ENCODE assay signal across 22 mouse cellular contexts in genomic region chr10:71346106-71346505, GRCm38 (mm10). TPM values are rescaled to one million over a fixed set of nuclear protein-coding genes. Genes with fewer than 3 reads are reported as not detected.
DNase-seq lines count a peak whose midpoint lies in the region; ATAC-seq and TF ChIP-seq lines count a peak whose summit lies in the region.
"Had no signal": no experiment of that assay in that cellular context is flagged by ENCODE, and none has a peak within 500 bp of the region (broad histone marks: within the 10 kb centered on the region; RNA-seq: fewer than 3 reads in every experiment).

No protein-coding gene starts in this region.

- H3K4me3 ChIP-seq in erythroblast, embryonic 14.5 days (replicated peaks), result peak overlapping the region; percentile 98
- H3K4me3 ChIP-seq in MEL (ENCODE audit: control insufficient read depth in 1 of 2, insufficient read depth in 1 of 2, low read depth in 2 of 2, low read length in 2 of 2) (peak overlapping the region in 1 of 2 experiments; percentile 67; a peak in 2 of 4 replicates), macrophage (ENCODE audit: inconsistent target) (no peak overlapping the region)
- H3K4me3 ChIP-seq in liver, embryonic 12.5 days, result no peak overlapping the region; the same call in 1 of the 2 replicates
- H3K4me3 ChIP-seq: embryonic facial prominence, embryonic 12.5 days; left cerebral cortex, adult 2 months had no signal

- no peak for TF ChIP-seq CTCF in MEL (IDR thresholded peaks at IDR 0.05 in 2 of 3, conservative IDR thresholded peaks at IDR 0.05 in 1 of 3; ENCODE audit: control insufficient read depth in 1 of 3, insufficient read depth in 1 of 3, low read depth in 2 of 3, low read length in 3 of 3, poor library complexity in 1 of 3, severe bottlenecking in 1 of 3)

- H3K27ac ChIP-seq in MEL (ENCODE audit: control insufficient read depth, low read depth, low read length) (peak overlapping the region; percentile 72), macrophage (peak overlapping the region; percentile 38)
- H3K27ac ChIP-seq in liver, embryonic 12.5 days, result peak overlapping the region; percentile 89
- H3K27ac ChIP-seq: embryonic facial prominence, embryonic 12.5 days; heart, embryonic 15.5 days; left cerebral cortex, adult 2 months; limb, embryonic 10.5 days; midbrain, embryonic 13.5 days had no signal

- H3K4me1 ChIP-seq in erythroblast, embryonic 14.5 days (ENCODE audit: control insufficient read depth), result peaks cover 68% of the 10 kb centered on the region
- peaks cover 7 to 13% of the 10 kb centered on the region in 2 experiments; a peak in 3 of 4 replicates for H3K4me1 ChIP-seq in MEL (ENCODE audit: control insufficient read depth in 1 of 2, insufficient read depth in 2 of 2, low read length in 2 of 2)
- peaks cover 68% of the 10 kb centered on the region for H3K4me1 ChIP-seq in liver, embryonic 12.5 days

- TF ChIP-seq RAD21 in MEL (IDR thresholded peaks at IDR 0.05; ENCODE audit: low read depth, low read length), result no peak

- WGBS in liver, embryonic 12.5 days (ENCODE audit: insufficient replicate concordance), result 56% methylated on average over 2 of the region's 2 CpGs
- whole genome bisulfite sequencing in macrophage (ENCODE audit: missing documents), result 94% methylated on average over 2 of the region's 2 CpGs

- H3K4me2 ChIP-seq in liver, embryonic 12.5 days, result peak overlapping the region; percentile 92

- H3K27me3 ChIP-seq in erythroblast, embryonic 14.5 days (ENCODE audit: control insufficient read depth), result no peaks in the 10 kb centered on the region
- no peaks in the 10 kb centered on the region for H3K27me3 ChIP-seq in MEL (ENCODE audit: control insufficient read depth in 1 of 2, insufficient read depth in 2 of 2, low read length in 2 of 2)
- no peaks in the 10 kb centered on the region for H3K27me3 ChIP-seq in liver, embryonic 12.5 days (replicated peaks)
- H3K27me3 ChIP-seq: embryonic facial prominence, embryonic 12.5 days; heart, embryonic 15.5 days; midbrain, embryonic 13.5 days had no signal

- H3K9ac ChIP-seq in MEL (ENCODE audit: control insufficient read depth, low read depth, low read length, poor library complexity, severe bottlenecking), result peak overlapping the region; percentile 59
- H3K9ac ChIP-seq in liver, embryonic 12.5 days, result peak overlapping the region; percentile 93; the same call in 1 of the 2 replicates
- H3K9ac ChIP-seq: embryonic facial prominence, embryonic 12.5 days had no signal

- no peak for TF ChIP-seq EP300 in MEL (IDR thresholded peaks at IDR 0.05; ENCODE audit: low read depth in 1 of 2, low read length in 2 of 2)

- H3K36me3 ChIP-seq in erythroblast, embryonic 14.5 days (ENCODE audit: control insufficient read depth), result peaks cover 27% of the 10 kb centered on the region
- H3K36me3 ChIP-seq in MEL (ENCODE audit: control insufficient read depth in 1 of 2, insufficient read depth in 2 of 2, low read length in 2 of 2) (peaks cover 0 to 15% of the 10 kb centered on the region in 2 experiments; a peak in 3 of 4 replicates), macrophage (ENCODE audit: inconsistent target) (no peaks in the 10 kb centered on the region)
- H3K36me3 ChIP-seq in liver, embryonic 12.5 days, result peaks cover 22% of the 10 kb centered on the region
- H3K36me3 ChIP-seq: embryonic facial prominence, embryonic 12.5 days; heart, embryonic 15.5 days had no signal

- no peak for TF ChIP-seq POLR2A in MEL (IDR thresholded peaks at IDR 0.05; ENCODE audit: control insufficient read depth in 1 of 2, insufficient read depth in 1 of 2, low read depth in 1 of 2, low read length in 2 of 2, poor library complexity in 1 of 2)

- no peak for DNase-seq in MEL (ENCODE audit: low read depth, low spot score)
- no peak for DNase-seq in right cerebral cortex, postnatal 4 days
- no peak for DNase-seq in thymus, postnatal 4 days
- DNase-seq in left cerebral cortex, adult 18-20 months (ENCODE audit: low spot score in 2 of 2), result no peak
- DNase-seq: adrenal gland, adult 2 months; cerebellum, postnatal 25 days; heart, postnatal 4 days; kidney, postnatal 25 days; lung, adult 18-20 months; thymus, adult 2 months had no signal

- ATAC-seq in erythroblast, adult 5-6 weeks (replicated peaks; ENCODE audit: low FRiP score, poor library complexity, severe bottlenecking), result no peak
- ATAC-seq in liver, embryonic 12.5 days, result no peak
- ATAC-seq: forebrain, embryonic 14.5 days; hindbrain, embryonic 16.5 days; intestine, embryonic 16.5 days; midbrain, embryonic 13.5 days had no signal

- H3K79me2 ChIP-seq in MEL (ENCODE audit: control insufficient read depth, insufficient read depth, low read length, poor library complexity) (peaks cover 49% of the 10 kb centered on the region), macrophage (ENCODE audit: inconsistent target) (peaks cover 52% of the 10 kb centered on the region)

- H3K9me3 ChIP-seq in erythroblast, embryonic 14.5 days (ENCODE audit: control insufficient read depth, low read length), result no peaks in the 10 kb centered on the region
- no peaks in the 10 kb centered on the region for H3K9me3 ChIP-seq in MEL (replicated peaks; ENCODE audit: insufficient read depth, low read length)
- no peaks in the 10 kb centered on the region for H3K9me3 ChIP-seq in liver, embryonic 12.5 days (replicated peaks)
- H3K9me3 ChIP-seq: embryonic facial prominence, embryonic 12.5 days; heart, embryonic 15.5 days; limb, embryonic 10.5 days; midbrain, embryonic 13.5 days had no signal

TF ChIP-seq in MEL, 35 proteins besides CTCF, POLR2A, EP300 and RAD21:
- TF ChIP-seq GATA1 (IDR thresholded peaks at IDR 0.05; ENCODE audit: low read depth, low read length), result no peak
- TF ChIP-seq ELF1 (IDR thresholded peaks at IDR 0.05; ENCODE audit: low read depth, low read length), result no peak
- no peak for TF ChIP-seq POLR2AphosphoS5 (IDR thresholded peaks at IDR 0.05; ENCODE audit: borderline replicate concordance, low read depth, low read length)
- TF ChIP-seq MAZ (IDR thresholded peaks at IDR 0.05; ENCODE audit: low read depth, low read length), result no peak
- TF ChIP-seq TAL1 (IDR thresholded peaks at IDR 0.05; ENCODE audit: low read length), result no peak
TF ChIP-seq in MEL: peak in this region for 0.

RNA-seq across cellular contexts. Expression of gene Cisd1, which starts 1.4 kb away (rescaled TPM):
- 3.8 and 4.3 TPM in 2 replicates for polyA plus RNA-seq in erythroblast, embryonic 14.5 days (2012)
- total RNA-seq in erythroblast, adult 5-6 weeks (2015; ENCODE audit: low replicate concordance), result 10.0 and 15.7 TPM in 2 replicates
- 3.9 and 4.1 TPM in 2 replicates for total RNA-seq in erythroblast, adult 5-6 weeks (2017; ENCODE audit: low replicate concordance)
- total RNA-seq in MEL (2012; rRNA removed), result 109 and 117 TPM in 2 replicates
- polyA plus RNA-seq in MEL (2012; ENCODE audit: insufficient read depth in 1 of 2, insufficient read length in 2 of 2, low read depth in 1 of 2, low replicate concordance in 2 of 2, missing spikeins in 1 of 2) (100 to 1,000 TPM in 1 of 2 experiments, not detected in 1; 108 TPM), macrophage (2018) (12.0 to 43.0 TPM (median 19.5 TPM) in 3 replicates)
- 99.8 and 104 TPM in 2 replicates for polyA plus RNA-seq in liver, embryonic 12.5 days (2016; fragmentation: Nextera tagmentation; extraction: Ambion mirVana)
- total RNA-seq in macrophage (2018; cell fraction: chromatin; rRNA removed), result 1 to 10 TPM in 12 of 26 experiments, under 1 TPM in 3, not detected in 11; 0.45 to 3.8 (median 1.4) TPM
- total RNA-seq in macrophage (2018; cell fraction: cytosol; rRNA removed), result 10 to 100 TPM; 15.3 to 32.2 (median 23.1) TPM
- 10 to 100 TPM in 1 of 26 experiments, 1 to 10 TPM in 25; 1.0 to 12.5 (median 4.9) TPM for total RNA-seq in macrophage (2018; cell fraction: nucleus; rRNA removed)
- total RNA-seq in left cerebral cortex, adult 18-20 months (2021), result 100 to 1,000 TPM; 134 to 135 TPM

RNA-seq across cellular contexts. Expression of gene Ipmk, which starts 1.5 kb away (rescaled TPM):
- 0.52 and 0.59 TPM in 2 replicates for polyA plus RNA-seq in erythroblast, embryonic 14.5 days (2012)
- 14.0 and 23.2 TPM in 2 replicates for total RNA-seq in erythroblast, adult 5-6 weeks (2015; ENCODE audit: low replicate concordance)
- total RNA-seq in erythroblast, adult 5-6 weeks (2017; ENCODE audit: low replicate concordance), result 10.5 and 12.4 TPM in 2 replicates
- total RNA-seq in MEL (2012; rRNA removed), result 21.0 and 21.9 TPM in 2 replicates
- 10 to 100 TPM in 1 of 2 experiments, not detected in 1; 36.7 TPM for polyA plus RNA-seq in MEL (2012; ENCODE audit: insufficient read depth in 1 of 2, insufficient read length in 2 of 2, low read depth in 1 of 2, low replicate concordance in 2 of 2, missing spikeins in 1 of 2)
- polyA plus RNA-seq in liver, embryonic 12.5 days (2016; fragmentation: Nextera tagmentation; extraction: Ambion mirVana), result 13.9 and 14.9 TPM in 2 replicates
- total RNA-seq in macrophage (2018; cell fraction: chromatin; rRNA removed), result 10 to 100 TPM in 22 of 26 experiments, 1 to 10 TPM in 4; 6.4 to 51.4 (median 20.2) TPM
- 10 to 100 TPM; 16.4 to 31.7 (median 22.1) TPM for total RNA-seq in macrophage (2018; cell fraction: cytosol; rRNA removed)
- total RNA-seq in macrophage (2018; cell fraction: nucleus; rRNA removed), result 10 to 100 TPM; 13.1 to 35.0 (median 23.1) TPM
- polyA plus RNA-seq in macrophage (2018), result 15.1 to 17.3 TPM (median 16.2 TPM) in 3 replicates
- total RNA-seq in left cerebral cortex, adult 18-20 months (2021), result 10 to 100 TPM; 31.3 to 36.6 TPM

Comparison
In these comparisons a context has a peak if more than half of its experiments do, and no peak if none do; other contexts are left out.
1. H3K27ac ChIP-seq: peak in every context shown above with its lines; median percentile 89 in liver, embryonic 12.5 days; 72 in MEL; 38 in macrophage.